Comparison of ENCODE assay signal across 14 mouse cellular contexts in the genomic region with DNA sequence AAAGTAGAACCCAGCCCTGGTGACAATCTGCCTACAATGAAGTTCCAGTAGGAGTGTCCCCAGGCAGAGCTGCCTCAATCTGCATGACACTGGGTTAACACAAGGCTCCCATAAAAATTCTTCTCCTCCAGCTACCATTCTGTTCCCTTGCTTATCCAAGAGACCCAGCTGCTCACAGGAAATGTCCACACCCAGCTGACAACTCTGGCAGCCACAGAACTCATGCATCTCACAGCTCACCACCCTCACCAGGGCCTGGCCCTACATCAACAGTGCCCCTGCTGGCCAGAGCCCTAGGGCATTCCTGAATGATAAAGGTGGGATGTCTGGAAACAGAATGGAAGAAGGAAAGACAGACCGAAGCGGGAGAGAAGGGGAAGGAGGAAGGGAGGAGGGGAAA.
A peak's percentile ranks its signal among the peaks of the same experiment; 100 is the strongest.
DNase-seq lines count a peak whose midpoint lies in the region; ATAC-seq and TF ChIP-seq lines count a peak whose summit lies in the region.
"Had no signal": no experiment of that assay in that cellular context is flagged by ENCODE, and none has a peak within 500 bp of the region (broad histone marks: within the 10 kb centered on the region; RNA-seq: fewer than 3 reads in every experiment).

No protein-coding gene starts in this region.

- H3K4me3 ChIP-seq in hindbrain, postnatal 0 days (ENCODE audit: low read length) = no peak overlapping the region
- H3K4me3 ChIP-seq in hindbrain, embryonic 16.5 days (ENCODE audit: low read length) = no peak overlapping the region
- H3K4me3 ChIP-seq in embryonic fibroblast, embryonic 13.5 days (ENCODE audit: insufficient read depth, low read length) = no peak overlapping the region
- no peak overlapping the region for H3K4me3 ChIP-seq in liver, embryonic 16.5 days (ENCODE audit: low read depth, low read length)
- H3K4me3 ChIP-seq: forebrain, embryonic 10.5 days; limb, embryonic 15.5 days; midbrain, embryonic 15.5 days; neural tube, embryonic 12.5 days had no signal

- no peak overlapping the region for H3K27ac ChIP-seq in hindbrain, postnatal 0 days
- H3K27ac ChIP-seq in hindbrain, embryonic 16.5 days (ENCODE audit: low read depth, low read length) = no peak overlapping the region
- H3K27ac ChIP-seq in embryonic fibroblast, embryonic 13.5 days (ENCODE audit: insufficient read depth, low read length) = no peak overlapping the region
- no peak overlapping the region for H3K27ac ChIP-seq in liver, embryonic 16.5 days (ENCODE audit: low read length)
- H3K27ac ChIP-seq: forebrain, embryonic 10.5 days; limb, embryonic 15.5 days; macrophage; midbrain, embryonic 15.5 days; neural tube, embryonic 12.5 days had no signal

- ATAC-seq in hindbrain, postnatal 0 days = no peak
- ATAC-seq in hindbrain, embryonic 16.5 days = no peak
- peak; percentile 80 for ATAC-seq in liver, embryonic 16.5 days (ENCODE audit: low read depth)
- ATAC-seq: midbrain, embryonic 15.5 days had no signal

- H3K4me1 ChIP-seq in hindbrain, postnatal 0 days (ENCODE audit: insufficient read depth, low read length) = no peaks in the 10 kb centered on the region
- no peaks in the 10 kb centered on the region; the same call in 1 of the 2 replicates for H3K4me1 ChIP-seq in hindbrain, embryonic 16.5 days (ENCODE audit: control insufficient read depth, insufficient read depth, low read depth, low read length)
- no peaks in the 10 kb centered on the region for H3K4me1 ChIP-seq in embryonic fibroblast, embryonic 13.5 days (ENCODE audit: control insufficient read depth, insufficient read depth, low read length)
- H3K4me1 ChIP-seq in liver, embryonic 16.5 days (ENCODE audit: control insufficient read depth, low read depth, low read length) = peaks cover 8% of the 10 kb centered on the region
- H3K4me1 ChIP-seq: limb, embryonic 15.5 days had no signal

- no peaks in the 10 kb centered on the region for H3K9me3 ChIP-seq in hindbrain, postnatal 0 days (ENCODE audit: low read length)
- no peaks in the 10 kb centered on the region for H3K9me3 ChIP-seq in hindbrain, embryonic 16.5 days (ENCODE audit: control insufficient read depth, low read length)
- H3K9me3 ChIP-seq in liver, embryonic 16.5 days (replicated peaks; ENCODE audit: control insufficient read depth, low read length) = no peaks in the 10 kb centered on the region
- H3K9me3 ChIP-seq: forebrain, embryonic 10.5 days; limb, embryonic 15.5 days; midbrain, embryonic 15.5 days; neural tube, embryonic 12.5 days had no signal

- DNase-seq in hindbrain, postnatal 0 days (ENCODE audit: low spot score) = no peak
- peak; percentile 76 for DNase-seq in ES-CJ7 (ENCODE audit: low read depth, low spot score)
- no peak for DNase-seq in left cerebral cortex, adult 8-10 months (ENCODE audit: low spot score in 2 of 2)
- DNase-seq in embryo, embryonic 11 days = no peak
- DNase-seq: cerebellum, postnatal 36 days; right cerebral cortex, postnatal 25 days had no signal

- H3K27me3 ChIP-seq in hindbrain, postnatal 0 days (ENCODE audit: insufficient read depth, low read length) = no peaks in the 10 kb centered on the region
- no peaks in the 10 kb centered on the region for H3K27me3 ChIP-seq in hindbrain, embryonic 16.5 days (replicated peaks; ENCODE audit: control insufficient read depth, insufficient read depth, low read length)
- no peaks in the 10 kb centered on the region for H3K27me3 ChIP-seq in liver, embryonic 16.5 days (ENCODE audit: control insufficient read depth, insufficient read depth, low read depth, low read length)
- H3K27me3 ChIP-seq: limb, embryonic 15.5 days; midbrain, embryonic 15.5 days; neural tube, embryonic 12.5 days had no signal

- peak; percentile 36 for TF ChIP-seq CTCF in hindbrain, postnatal 0 days (IDR thresholded peaks at IDR 0.05; ENCODE audit: low read depth)
- peak; percentile 6; the same call in 1 of the 2 replicates for TF ChIP-seq CTCF in embryonic fibroblast, embryonic 13.5 days (IDR thresholded peaks at IDR 0.05; ENCODE audit: borderline replicate concordance, insufficient read depth, low read length)

- 78% methylated on average over 2 of the region's 2 CpGs for WGBS in hindbrain, postnatal 0 days
- 71% methylated on average over 2 of the region's 2 CpGs for WGBS in hindbrain, embryonic 16.5 days
- 75% methylated on average over 2 of the region's 2 CpGs for WGBS in liver, embryonic 16.5 days (ENCODE audit: insufficient replicate concordance)

- TF ChIP-seq POLR2A in embryonic fibroblast, embryonic 13.5 days (IDR thresholded peaks at IDR 0.05; ENCODE audit: low read depth, low read length) = no peak

- H3K4me2 ChIP-seq in hindbrain, postnatal 0 days (ENCODE audit: low read depth, low read length) = no peak overlapping the region
- no peak overlapping the region for H3K4me2 ChIP-seq in hindbrain, embryonic 16.5 days (ENCODE audit: low read length)
- no peak overlapping the region for H3K4me2 ChIP-seq in liver, embryonic 16.5 days (ENCODE audit: low read depth, low read length)
- H3K4me2 ChIP-seq: limb, embryonic 15.5 days; midbrain, embryonic 15.5 days; neural tube, embryonic 12.5 days had no signal

- H3K9ac ChIP-seq in hindbrain, postnatal 0 days (replicated peaks; ENCODE audit: low read length) = no peak overlapping the region
- no peak overlapping the region for H3K9ac ChIP-seq in hindbrain, embryonic 16.5 days (ENCODE audit: low read depth, low read length)
- H3K9ac ChIP-seq in liver, embryonic 16.5 days (ENCODE audit: low read depth, low read length) = no peak overlapping the region
- H3K9ac ChIP-seq: limb, embryonic 15.5 days; midbrain, embryonic 15.5 days; neural tube, embryonic 12.5 days had no signal

- H3K36me3 ChIP-seq in hindbrain, postnatal 0 days (ENCODE audit: insufficient read depth, low read length) = peaks cover 68% of the 10 kb centered on the region
- H3K36me3 ChIP-seq in hindbrain, embryonic 16.5 days (ENCODE audit: control insufficient read depth, insufficient read depth, low read length) = peaks cover 54% of the 10 kb centered on the region
- H3K36me3 ChIP-seq in liver, embryonic 16.5 days (ENCODE audit: control insufficient read depth, insufficient read depth) = no peaks in the 10 kb centered on the region
